Mouse (Mus musculus) cerebellum, postnatal 14 days (tissue): ENCODE data around the gene Chst3.
"Not testable (repeated sequence)": the region's sequence is repeated elsewhere in the genome, so short reads cannot be mapped to it uniquely, and the experiment has no call there.

ENCODE experiments used
- DNase-seq, 2 experiments: peaks; one replicate each; pipeline ENCODE4 v3.0.0; 2021; ENCODE audit warnings: mixed read lengths in 2 of 2

The Chst3 gene

GRCm38 (mm10) chr10:60151107-60151663 is 67.9 kb downstream of the Chst3 start:
- no peak for DNase-seq

- DNase-seq: peak; percentile 91 to 94
These were observed 71.0 kb downstream of the Chst3 start for GRCm38 (mm10) chr10:60148087-60148486.

DNA sequence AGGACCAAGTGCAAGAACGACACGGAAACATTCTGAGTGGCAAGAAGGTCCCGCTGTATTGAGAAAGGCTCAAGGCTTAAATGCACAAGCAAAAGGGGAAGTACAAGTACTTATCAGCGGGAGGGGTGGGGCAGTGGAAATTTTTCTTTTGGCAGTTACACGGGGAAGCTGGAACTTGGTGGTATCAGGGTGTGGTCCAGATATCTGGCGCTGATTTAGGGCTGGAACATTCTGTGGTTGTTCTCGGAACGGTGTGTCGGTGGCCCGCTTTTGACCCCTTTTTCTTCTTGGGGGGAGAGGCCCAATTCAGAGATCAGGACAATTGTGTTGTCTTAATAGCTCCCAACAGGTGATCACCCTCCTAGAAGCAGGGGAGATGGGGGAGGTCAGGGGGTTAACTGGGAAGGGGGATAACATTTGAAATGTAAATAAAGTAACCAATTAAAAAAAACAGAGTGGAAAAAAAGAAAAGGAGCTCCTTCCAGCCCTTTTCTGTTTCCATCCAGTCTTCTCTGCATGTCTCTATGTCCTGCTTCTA is 71.5 kb downstream of the Chst3 start:
- not testable (repeated sequence) for DNase-seq

DNA sequence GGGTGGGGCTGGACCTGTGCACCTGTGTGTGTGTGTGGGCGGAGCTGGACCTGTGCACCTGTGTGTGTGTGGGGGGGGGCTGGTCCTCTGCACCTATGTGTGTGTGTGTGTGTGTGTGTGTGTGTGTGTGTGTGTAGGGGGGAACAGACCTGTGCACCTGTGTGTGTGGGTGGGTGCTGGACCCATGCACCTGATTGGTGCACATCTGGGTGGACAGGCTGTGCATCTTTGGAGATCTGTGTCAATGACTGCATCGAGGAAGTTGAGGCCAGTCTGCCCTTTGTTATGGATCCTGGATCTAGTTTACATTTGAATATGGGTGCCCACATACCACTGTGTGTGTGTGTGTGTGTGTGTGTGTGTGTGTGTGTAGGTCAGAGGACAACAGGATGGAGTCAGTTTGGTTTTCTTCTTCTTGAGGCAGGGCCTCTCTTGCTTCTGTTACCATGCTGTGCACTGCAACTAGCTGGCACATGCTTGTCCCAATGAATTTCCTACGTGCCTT is 77.4 kb downstream of the Chst3 start:
- DNase-seq: no peak

DNA sequence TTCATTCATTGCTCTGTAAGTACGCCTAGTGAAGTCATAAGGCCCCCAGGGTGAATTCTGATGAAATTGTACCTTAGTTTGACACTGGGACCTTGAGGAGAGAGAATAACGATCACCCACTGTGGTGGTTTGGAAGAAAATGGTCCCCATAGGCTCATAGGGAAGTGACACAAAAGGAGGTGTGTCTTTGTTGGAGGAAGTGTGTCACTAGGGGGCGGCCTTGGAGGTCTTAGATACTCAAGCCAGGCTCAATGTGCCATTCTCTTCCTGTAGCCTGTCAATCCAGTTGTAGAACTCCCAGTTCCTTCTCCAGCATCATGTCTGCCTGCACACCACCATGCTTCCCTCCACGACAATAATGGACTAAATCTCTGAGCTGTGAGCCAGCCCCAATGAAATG is 78.3 kb downstream of the Chst3 start:
- no peak for DNase-seq

GRCm38 (mm10) chr10:60138680-60139079 is 80.4 kb downstream of the Chst3 start:
- DNase-seq: no peak

DNA sequence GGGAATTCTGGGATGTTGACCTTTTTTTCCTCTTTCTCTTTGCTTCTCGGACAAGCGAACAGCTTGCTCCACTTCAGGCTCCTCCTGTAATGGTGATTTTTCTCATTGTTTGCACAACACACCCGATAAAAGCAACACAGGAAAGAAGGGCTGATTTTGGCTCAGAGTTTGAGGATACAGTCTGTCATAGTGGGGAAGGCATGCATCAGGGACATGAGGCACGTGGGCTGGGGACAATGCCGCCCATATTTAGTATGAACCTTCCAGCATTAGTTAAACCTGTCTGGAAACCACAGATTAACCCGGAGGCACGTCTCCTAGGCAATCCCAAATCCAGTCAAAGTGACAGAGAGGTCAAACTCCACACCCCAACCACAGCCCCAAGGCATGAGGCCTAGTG is 82.1 kb downstream of the Chst3 start:
- DNase-seq: no peak

- DNase-seq: not testable (repeated sequence)
These were observed 83.0 kb downstream of the Chst3 start for GRCm38 (mm10) chr10:60136010-60136409.

DNA sequence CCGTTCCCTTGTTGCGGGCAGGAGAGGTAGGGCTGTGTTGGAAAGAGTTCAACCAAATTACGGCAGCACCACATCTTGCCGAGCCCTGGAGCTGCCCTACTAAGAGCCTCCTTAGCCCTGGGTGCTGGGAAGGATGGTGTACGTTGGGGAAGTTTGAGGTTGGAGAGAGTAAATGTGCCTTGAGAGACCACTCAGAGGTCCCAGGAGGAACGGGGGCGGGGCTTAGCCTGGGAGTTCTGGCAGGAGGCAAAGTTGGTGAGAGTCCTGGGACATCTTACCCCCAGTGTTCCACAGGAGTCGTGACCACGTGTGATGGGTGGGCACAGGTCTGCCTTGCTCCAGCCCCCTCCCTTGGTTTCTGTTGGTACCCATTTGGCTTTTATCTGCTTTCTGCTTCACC is 84.9 kb downstream of the Chst3 start:
- DNase-seq: no peak

- no peak for DNase-seq
These were observed 85.6 kb downstream of the Chst3 start for GRCm38 (mm10) chr10:60133501-60133900.
